Mouse (Mus musculus) telencephalon, adult 2 months (tissue): ENCODE results near the gene Ankrd12.
"Not testable (repeated sequence)": the region's sequence is repeated elsewhere in the genome, so short reads cannot be mapped to it uniquely, and the experiment has no call there.

Experiments
- DNase-seq: peaks from one replicate; pipeline ENCODE4 v3.0.0-alpha.2; 2011; ENCODE audit warnings: low read depth, low spot score

Ankrd12 gene

GRCm38 (mm10) chr17:66084486-66084885 lies 7.6 kb upstream of the Ankrd12 start:
- DNase-seq = no peak

- peak; percentile 9 for DNase-seq
Observed at GRCm38 (mm10) chr17:66077437-66077850, 555 bp upstream of the Ankrd12 start.

GRCm38 (mm10) chr17:66076174-66076927 lies 538 bp downstream of the Ankrd12 start:
- peak; percentile 17 for DNase-seq

- no peak for DNase-seq
Observed at GRCm38 (mm10) chr17:66075827-66076173, 1.1 kb downstream of the Ankrd12 start.

- DNase-seq = no peak
Observed at GRCm38 (mm10) chr17:66073971-66074370, 2.9 kb downstream of the Ankrd12 start.

- not testable (repeated sequence) for DNase-seq
Observed at GRCm38 (mm10) chr17:66069036-66069435, 7.9 kb downstream of the Ankrd12 start.

- DNase-seq = no peak
Observed at GRCm38 (mm10) chr17:66065115-66065514, 11.8 kb downstream of the Ankrd12 start.

GRCm38 (mm10) chr17:66061241-66061938 lies 15.5 kb downstream of the Ankrd12 start:
- no peak for DNase-seq

GRCm38 (mm10) chr17:66058160-66058559 lies 18.7 kb downstream of the Ankrd12 start:
- DNase-seq = no peak

GRCm38 (mm10) chr17:66057145-66057544 lies 19.7 kb downstream of the Ankrd12 start:
- DNase-seq = no peak

GRCm38 (mm10) chr17:66053349-66053748 lies 23.5 kb downstream of the Ankrd12 start:
- no peak for DNase-seq

- DNase-seq = no peak
Observed at GRCm38 (mm10) chr17:66048795-66049194, 28.1 kb downstream of the Ankrd12 start.

- no peak for DNase-seq
Observed at GRCm38 (mm10) chr17:66048199-66048598, 28.7 kb downstream of the Ankrd12 start.

GRCm38 (mm10) chr17:66043679-66044078 lies 33.2 kb downstream of the Ankrd12 start:
- DNase-seq = not testable (repeated sequence)

GRCm38 (mm10) chr17:66041020-66041419 lies 35.9 kb downstream of the Ankrd12 start:
- no peak for DNase-seq

- DNase-seq = peak; percentile 24
Observed at GRCm38 (mm10) chr17:66033239-66033638, 43.6 kb downstream of the Ankrd12 start.

GRCm38 (mm10) chr17:66031991-66032390 lies 44.9 kb downstream of the Ankrd12 start:
- no peak for DNase-seq

- no peak for DNase-seq
Observed at GRCm38 (mm10) chr17:66024211-66024610, 52.7 kb downstream of the Ankrd12 start.

- DNase-seq = no peak
Observed at GRCm38 (mm10) chr17:66011790-66012189, 65.1 kb downstream of the Ankrd12 start.

GRCm38 (mm10) chr17:66007892-66008291 lies 69.0 kb downstream of the Ankrd12 start:
- DNase-seq = no peak

- DNase-seq = no peak
Observed at GRCm38 (mm10) chr17:66007473-66007872, 69.4 kb downstream of the Ankrd12 start.

GRCm38 (mm10) chr17:65988151-65988820 lies 88.6 kb downstream of the Ankrd12 start:
- no peak for DNase-seq
